Mouse (Mus musculus): Measurements from ENCODE around the gene B3gat2. TPM values are rescaled to one million over a fixed set of nuclear protein-coding genes. Genes with fewer than 3 reads are reported as not detected.

Gene B3gat2
- polyA plus RNA-seq, 1 experiment from 2014 or later, result 0.26 TPM

GRCm38 (mm10) chr1:23834246-23834645 is 72.7 kb downstream of the B3gat2 start:
- DNase-seq (ENCODE audit: low spot score), result no peak

- no peak for DNase-seq (ENCODE audit: low spot score)
Observed at GRCm38 (mm10) chr1:23834819-23835218, 73.3 kb downstream of the B3gat2 start.

GRCm38 (mm10) chr1:23836630-23837029 is 75.1 kb downstream of the B3gat2 start:
- DNase-seq (ENCODE audit: low spot score), result no peak

GRCm38 (mm10) chr1:23840924-23841323 is 79.4 kb downstream of the B3gat2 start:
- no peak for DNase-seq (ENCODE audit: low spot score)

DNA sequence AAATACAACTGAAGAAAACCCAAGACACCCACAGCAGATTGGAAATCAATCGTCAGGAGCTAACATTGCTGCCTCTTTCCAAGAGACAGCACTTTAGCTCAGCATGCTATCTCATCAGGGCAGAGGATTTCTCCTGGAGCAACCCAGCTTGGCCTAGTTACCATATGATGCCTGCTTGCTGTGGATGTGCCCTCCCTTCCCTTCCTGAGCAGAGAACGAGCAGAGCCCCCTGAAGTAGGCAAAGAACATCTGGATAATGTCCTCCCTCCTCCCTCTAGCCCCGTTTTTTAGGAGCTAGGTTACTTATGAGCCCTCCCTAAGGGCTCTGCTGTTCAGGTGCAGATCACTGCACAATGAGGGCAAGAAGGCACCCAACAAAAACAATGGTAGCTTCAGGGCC is 81.1 kb downstream of the B3gat2 start:
- no peak for DNase-seq (ENCODE audit: low spot score)

- DNase-seq (ENCODE audit: low spot score), result no peak
Observed at GRCm38 (mm10) chr1:23843790-23844189, 82.2 kb downstream of the B3gat2 start.

GRCm38 (mm10) chr1:23845007-23845406 is 83.5 kb downstream of the B3gat2 start:
- no peak for DNase-seq (ENCODE audit: low spot score)

DNA sequence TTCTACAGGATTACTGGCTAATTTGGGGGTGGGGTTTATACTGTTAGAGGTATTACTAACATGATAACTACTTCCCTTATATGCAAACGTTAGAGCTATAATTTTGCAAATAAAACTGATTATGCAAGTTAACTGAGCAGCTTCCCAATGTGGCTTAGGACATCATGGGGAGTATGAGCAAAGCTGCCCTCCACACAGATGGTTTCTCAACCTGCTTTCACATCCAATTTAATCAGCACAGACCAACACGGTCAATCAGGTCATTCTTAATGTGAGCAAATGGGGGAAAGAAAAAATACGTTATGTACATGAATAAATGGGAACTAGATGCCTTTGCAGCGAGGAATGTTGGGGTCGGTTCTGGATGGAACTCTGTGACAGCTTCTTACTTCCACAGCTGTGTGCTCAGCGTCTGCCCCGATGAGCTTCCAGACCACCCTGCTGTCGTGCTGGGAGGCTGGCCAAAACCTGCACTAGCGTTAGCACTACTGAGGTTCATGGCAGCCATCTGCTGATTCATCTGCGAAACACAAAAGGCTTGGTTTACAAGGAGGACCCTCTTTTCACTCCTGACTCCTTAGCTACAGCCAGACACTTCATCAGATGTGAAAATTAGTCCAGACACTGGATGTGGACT is 84.6 kb downstream of the B3gat2 start:
- DNase-seq (ENCODE audit: low spot score), result no peak

DNA sequence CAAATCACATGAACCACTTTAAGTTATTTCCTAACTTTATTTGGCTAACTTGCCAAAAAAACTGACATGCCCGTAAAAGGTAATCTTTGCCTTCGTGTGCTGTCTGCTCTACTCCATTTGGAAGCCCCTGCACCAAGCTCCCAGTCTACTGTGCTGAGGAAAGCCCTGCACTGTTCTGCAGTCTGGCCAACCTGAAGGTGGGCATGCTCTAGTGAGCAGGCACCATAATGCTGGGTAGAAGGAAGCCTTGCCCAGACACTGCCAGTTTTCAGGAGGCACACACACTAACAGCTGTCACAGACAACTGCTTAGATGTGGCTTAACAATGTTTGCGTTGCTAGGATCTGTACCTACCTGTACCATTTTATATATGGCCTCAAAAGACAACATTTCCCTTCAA is 94.1 kb downstream of the B3gat2 start:
- no peak for DNase-seq (ENCODE audit: low spot score)

DNA sequence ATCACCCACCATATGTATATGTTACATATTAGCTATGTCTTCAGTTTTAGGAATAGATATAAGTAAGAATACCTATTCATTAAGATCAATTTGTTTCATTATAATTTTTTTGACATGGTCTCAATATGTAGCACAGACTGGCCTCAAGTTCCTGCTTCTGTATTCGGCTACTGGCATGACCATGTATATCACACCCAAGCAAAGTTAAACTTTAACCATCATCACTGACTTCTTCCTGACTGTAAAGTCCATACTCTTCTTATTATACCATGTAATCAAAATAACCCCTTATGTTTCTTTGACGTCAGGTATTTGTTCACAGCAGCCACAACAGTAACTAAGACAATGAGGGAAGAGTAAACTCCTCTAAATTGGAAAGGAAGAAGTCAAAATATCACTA is 99.4 kb downstream of the B3gat2 start:
- DNase-seq (ENCODE audit: low spot score), result no peak

DNA sequence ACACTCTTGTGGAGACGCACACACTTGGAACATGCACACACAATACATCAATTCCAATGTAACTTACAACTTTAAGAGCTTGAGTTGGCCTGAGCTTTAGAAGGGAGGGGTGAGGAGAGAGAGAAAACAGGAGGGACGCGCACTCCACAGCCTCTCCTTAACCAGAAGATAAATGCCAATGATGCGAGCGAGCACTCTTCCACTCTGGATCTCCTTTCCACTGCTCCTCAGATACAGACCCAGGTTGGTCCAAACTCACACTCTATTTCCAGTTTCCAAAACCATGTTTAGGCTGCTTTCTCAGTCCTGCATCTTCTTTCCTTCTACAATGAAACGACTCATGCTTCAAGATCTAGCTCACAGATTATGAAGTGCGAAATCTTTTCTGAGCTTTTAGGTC is 104.0 kb downstream of the B3gat2 start:
- no peak for DNase-seq (ENCODE audit: low spot score)

GRCm38 (mm10) chr1:23867350-23867862 is 105.9 kb downstream of the B3gat2 start:
- no peak for DNase-seq (ENCODE audit: low spot score)

- no peak for DNase-seq (ENCODE audit: low spot score)
Observed at GRCm38 (mm10) chr1:23872194-23872593, 110.6 kb downstream of the B3gat2 start.

DNA sequence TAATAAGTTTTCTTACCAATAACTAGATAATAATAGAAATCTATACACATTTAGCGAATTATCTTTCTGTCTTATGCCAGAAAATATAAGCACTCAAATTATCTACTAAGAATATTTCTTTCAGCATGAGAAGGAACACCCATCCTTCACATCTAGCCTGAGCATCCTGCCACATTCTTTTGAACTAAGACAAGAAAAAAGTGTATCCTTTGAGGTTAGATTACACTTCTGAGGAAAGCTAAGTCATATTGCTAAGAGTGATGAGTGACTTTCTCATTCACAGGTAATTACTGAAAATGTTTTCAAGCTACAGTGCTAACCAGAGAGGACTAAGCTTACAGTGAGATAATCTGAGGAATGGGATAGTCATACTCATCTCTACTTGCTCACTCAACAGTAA is 121.1 kb downstream of the B3gat2 start:
- no peak for DNase-seq (ENCODE audit: low spot score)

GRCm38 (mm10) chr1:23884087-23884668 is 122.6 kb downstream of the B3gat2 start:
- DNase-seq (ENCODE audit: low spot score), result no peak

GRCm38 (mm10) chr1:23884914-23885313 is 123.4 kb downstream of the B3gat2 start:
- DNase-seq (ENCODE audit: low spot score), result no peak

GRCm38 (mm10) chr1:23892072-23892471 is 130.5 kb downstream of the B3gat2 start:
- DNase-seq (ENCODE audit: low spot score), result no peak

Other genes starting within 250 kb of the B3gat2 start
- gene Smap1, start 160.6 kb downstream of the B3gat2 start, polyA plus RNA-seq (2015; fragmentation: Nextera tagmentation; extraction: Ambion mirVana), result 41.5 and 45.8 TPM in 2 replicates
- 86.0 and 88.8 TPM in 2 replicates for gene Sdhaf4, start 243.9 kb downstream of the B3gat2 start, polyA plus RNA-seq (2015; fragmentation: Nextera tagmentation; extraction: Ambion mirVana)

Measured in thymus, postnatal 0 days (tissue).